Comparison of ENCODE assay signal across 8 mouse cellular contexts in the genomic region with DNA sequence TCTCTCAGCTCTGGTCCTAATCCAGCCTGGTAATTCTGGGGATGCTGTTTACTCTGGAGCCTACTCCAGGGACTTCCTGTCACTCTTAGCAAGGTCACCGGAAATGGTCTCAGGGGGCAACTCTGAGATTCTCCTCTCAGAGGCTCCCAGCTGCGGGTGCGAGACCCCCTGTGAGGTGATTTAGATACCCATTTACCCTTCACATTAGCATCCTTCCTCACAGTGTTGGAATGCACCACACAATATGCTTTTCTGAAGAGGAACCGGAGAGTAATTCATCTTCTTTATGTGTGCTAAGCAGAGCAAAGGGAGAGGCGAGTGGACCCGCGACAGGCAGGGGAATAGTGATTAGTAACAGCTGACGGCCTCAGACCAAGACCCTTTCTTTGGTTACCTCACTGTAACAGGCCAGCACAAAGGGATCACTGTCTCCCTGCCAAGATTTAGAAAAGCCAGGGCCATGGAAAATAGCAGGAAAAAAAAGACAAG. TPM values are rescaled to one million over a fixed set of nuclear protein-coding genes. Genes with fewer than 3 reads are reported as not detected.
A peak's percentile ranks its signal among the peaks of the same experiment; 100 is the strongest.
DNase-seq lines count a peak whose midpoint lies in the region; ATAC-seq and TF ChIP-seq lines count a peak whose summit lies in the region.

No protein-coding gene starts in this region.

- no peaks in the 10 kb centered on the region for H3K36me3 ChIP-seq in heart, embryonic 13.5 days
- no peaks in the 10 kb centered on the region for H3K36me3 ChIP-seq in heart, adult 2 months (ENCODE audit: control insufficient read depth, insufficient read depth, low read length)
- no peaks in the 10 kb centered on the region for H3K36me3 ChIP-seq in forebrain, embryonic 12.5 days (replicated peaks)
- no peaks in the 10 kb centered on the region for H3K36me3 ChIP-seq in limb, embryonic 14.5 days (ENCODE audit: control insufficient read depth, insufficient read depth, low read length)

- no peak for TF ChIP-seq CTCF in heart, adult 2 months (IDR thresholded peaks at IDR 0.05)

- intact Hi-C loops in heart, adult 2 months (cut with DNase I): no loop called here

- no peaks in the 10 kb centered on the region for H3K9me3 ChIP-seq in heart, embryonic 13.5 days
- H3K9me3 ChIP-seq in forebrain, embryonic 12.5 days: no peaks in the 10 kb centered on the region
- no peaks in the 10 kb centered on the region for H3K9me3 ChIP-seq in limb, embryonic 14.5 days (ENCODE audit: control insufficient read depth, low read length)

- no peak for TF ChIP-seq EP300 in heart, adult 2 months (IDR thresholded peaks at IDR 0.05; ENCODE audit: insufficient read depth, low read depth, low read length)

- no peaks in the 10 kb centered on the region for H3K27me3 ChIP-seq in heart, embryonic 13.5 days (replicated peaks)
- no peaks in the 10 kb centered on the region for H3K27me3 ChIP-seq in heart, adult 2 months (ENCODE audit: control insufficient read depth, insufficient read depth, low read length)
- H3K27me3 ChIP-seq in forebrain, embryonic 12.5 days: no peaks in the 10 kb centered on the region
- no peaks in the 10 kb centered on the region for H3K27me3 ChIP-seq in limb, embryonic 14.5 days (ENCODE audit: control insufficient read depth, insufficient read depth, low read length)

- no peak for ATAC-seq in heart, embryonic 13.5 days (ENCODE audit: extremely low read depth, insufficient number of reproducible peaks, low FRiP score, low TSS enrichment)
- peak; percentile 91 for ATAC-seq in forebrain, embryonic 12.5 days (ENCODE audit: low FRiP score)
- peak; percentile 34; the same call in 1 of the 2 replicates for ATAC-seq in limb, embryonic 14.5 days (ENCODE audit: low FRiP score, low read depth)
- ATAC-seq in CD4-positive, CD25-positive, alpha-beta regulatory T cell, adult 4 months: no peak

- no peaks in the 10 kb centered on the region for H3K79me2 ChIP-seq in heart, adult 2 months (replicated peaks; ENCODE audit: control insufficient read depth, insufficient read depth, low read length)

- H3K4me3 ChIP-seq in heart, embryonic 13.5 days: no peak overlapping the region
- no peak overlapping the region for H3K4me3 ChIP-seq in heart, adult 2 months
- H3K4me3 ChIP-seq in forebrain, embryonic 12.5 days (replicated peaks): no peak overlapping the region
- H3K4me3 ChIP-seq in limb, embryonic 14.5 days (replicated peaks; ENCODE audit: low read length): no peak overlapping the region

- peak overlapping the region; percentile 70 for H3K27ac ChIP-seq in heart, embryonic 13.5 days (replicated peaks)
- H3K27ac ChIP-seq in heart, adult 2 months: no peak overlapping the region
- H3K27ac ChIP-seq in forebrain, embryonic 12.5 days: peak overlapping the region; percentile 88
- 0 out of 2 replicates have a peak overlapping the region, but pooled peaks have one; percentile 48 for H3K27ac ChIP-seq in limb, embryonic 14.5 days (replicated peaks; ENCODE audit: low read depth, low read length)

- no peak overlapping the region for H3K9ac ChIP-seq in heart, embryonic 13.5 days
- H3K9ac ChIP-seq in heart, adult 2 months (ENCODE audit: low read depth, low read length): no peak overlapping the region
- no peak overlapping the region for H3K9ac ChIP-seq in forebrain, embryonic 12.5 days
- H3K9ac ChIP-seq in limb, embryonic 14.5 days (ENCODE audit: low read depth, low read length, severe bottlenecking): no peak overlapping the region

- 43% methylated on average over 8 of the region's 8 CpGs for WGBS in heart, embryonic 13.5 days
- 41% methylated on average over 8 of the region's 8 CpGs for WGBS in heart, adult 2 months
- 6% methylated on average over 8 of the region's 8 CpGs for WGBS in forebrain, embryonic 12.5 days
- WGBS in limb, embryonic 14.5 days: 33% methylated on average over 8 of the region's 8 CpGs

- no peak overlapping the region; the same call in 1 of the 2 replicates for H3K4me2 ChIP-seq in heart, embryonic 13.5 days
- H3K4me2 ChIP-seq in forebrain, embryonic 12.5 days: peak overlapping the region; percentile 21
- no peak overlapping the region for H3K4me2 ChIP-seq in limb, embryonic 14.5 days (replicated peaks; ENCODE audit: low read depth, low read length, severe bottlenecking)

- H3K4me1 ChIP-seq in heart, embryonic 13.5 days: peaks cover 57% of the 10 kb centered on the region
- H3K4me1 ChIP-seq in heart, adult 2 months (ENCODE audit: control insufficient read depth, insufficient read depth, low read length): peaks cover 7% of the 10 kb centered on the region
- H3K4me1 ChIP-seq in forebrain, embryonic 12.5 days: peaks cover 44% of the 10 kb centered on the region
- peaks cover 45% of the 10 kb centered on the region for H3K4me1 ChIP-seq in limb, embryonic 14.5 days (ENCODE audit: control insufficient read depth, insufficient read depth, low read length)

- no peak for DNase-seq in heart, adult 2 months
- peak; percentile 44 for DNase-seq in ZHBTc4 (ENCODE audit: low read depth, low spot score)
- DNase-seq in limb, embryonic 14.5 days (ENCODE audit: low spot score): no peak
- no peak for DNase-seq in urinary bladder, postnatal 4 days (ENCODE audit: low spot score in 2 of 2)
- no peak for DNase-seq in lung, postnatal 14 days

- no peak for TF ChIP-seq POLR2A in heart, adult 2 months (IDR thresholded peaks at IDR 0.05; ENCODE audit: insufficient read depth, low read depth, low read length)
- TF ChIP-seq POLR2A in limb, embryonic 14.5 days (IDR thresholded peaks at IDR 0.05; ENCODE audit: borderline replicate concordance, extremely low read depth, insufficient read depth, insufficient read length): no peak

RNA-seq across cellular contexts. Expression of a gene that starts 51.0 kb away (rescaled TPM):
- 12.7 and 14.8 TPM in 2 replicates for polyA plus RNA-seq in heart, embryonic 13.5 days (2015; fragmentation: Nextera tagmentation; extraction: Ambion mirVana)
- 1 to 10 TPM; 1.6 to 1.9 TPM for total RNA-seq in heart, adult 2 months (2021)
- polyA plus RNA-seq in heart, adult 2 months (2012; rRNA removed): 2.5 and 5.3 TPM in 2 replicates
- 63.9 and 75.1 TPM in 2 replicates for polyA plus RNA-seq in forebrain, embryonic 12.5 days (2016; fragmentation: Nextera tagmentation; extraction: Ambion mirVana)
- polyA plus RNA-seq in limb, embryonic 14.5 days (2012; rRNA removed): 20.9 and 25.1 TPM in 2 replicates
- polyA plus RNA-seq in limb, embryonic 14.5 days (2014; fragmentation: Nextera tagmentation; extraction: Ambion mirVana): 26.8 and 31.6 TPM in 2 replicates
- under 1 TPM in 1 of 2 experiments, not detected in 1; 0.24 TPM for polyA plus RNA-seq in CD4-positive, CD25-positive, alpha-beta regulatory T cell, adult 4 months (2017; shearing (Covaris generic))

Comparison
In these comparisons a context has a peak if more than half of its experiments do, and no peak if none do; other contexts are left out.
1. ATAC-seq: peak in forebrain, embryonic 12.5 days (single experiment) and limb, embryonic 14.5 days (single experiment); none in heart, embryonic 13.5 days (single experiment) and CD4-positive, CD25-positive, alpha-beta regulatory T cell, adult 4 months (single experiment).